Mouse (Mus musculus): ENCODE results near the gene Safb2.

DNA sequence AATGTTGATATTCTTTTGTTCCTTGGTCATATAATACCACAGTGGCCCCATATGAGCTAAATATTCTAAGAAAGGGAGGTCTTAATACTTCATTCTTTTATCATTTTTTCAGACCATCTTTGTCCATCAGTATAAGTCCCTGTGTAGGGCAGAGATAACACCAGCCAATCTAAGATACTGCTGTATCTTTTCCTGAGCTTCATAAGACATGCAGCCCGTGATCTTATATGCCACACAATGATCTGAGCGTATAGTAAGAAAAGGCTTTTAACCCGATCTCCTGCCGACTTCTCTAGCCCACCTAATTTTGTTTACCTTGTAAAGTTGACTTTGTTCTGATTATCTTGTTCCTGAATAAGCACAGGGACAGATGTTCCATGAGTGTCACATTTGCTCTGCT lies 59.4 kb downstream of the Safb2 start:
- TF ChIP-seq CTCF (IDR thresholded peaks at IDR 0.05; ENCODE audit: borderline replicate concordance, insufficient read depth, low read length) (no peak), POLR2A (IDR thresholded peaks at IDR 0.05; ENCODE audit: low read depth, low read length) (no peak)
